Mouse (Mus musculus) embryonic facial prominence, embryonic 10.5 days (tissue): ENCODE results near the gene L2hgdh. TPM values are rescaled to one million over a fixed set of nuclear protein-coding genes. Genes with fewer than 3 reads are reported as not detected.
A peak's percentile ranks its signal among the peaks of the same experiment; 100 is the strongest.

ENCODE experiments used
- microRNA counts: library from miRNA; unstranded; fragments of <30 nt; microRNA quantifications from one replicate; lab custom pipeline; 2017
- microRNA-seq: library from miRNA; unstranded; fragments of <30 nt; microRNA quantifications from one replicate; pipeline ENCODE4, GENCODE M21; 2017
- polyA plus RNA-seq: library from polyadenylated mRNA; unstranded; fragments of >200 nt; fragmentation: Nextera tagmentation; extraction: Ambion mirVana; gene quantifications from 2 replicates; pipeline ENCODE4 v1.2.1, GENCODE M21; 2016

The L2hgdh gene
- polyA plus RNA-seq, 1 experiment from 2014 or later: 20.9 TPM

MicroRNAs encoded within 50 kb of the gene (microRNA counts, 519-probe panel; counts per million panel counts)
- microRNA mmu-miR-681 (lab: Ali Mortazavi, UCI): 188 counts per million, percentile 57 among the panel's probes with 10 or more counts

Small RNA genes within 50 kb of the gene (microRNA-seq; reads per million reads assigned to microRNA genes)
- gene Mir681: not detected

Other genes starting within 250 kb of the L2hgdh start
- 36.6 and 37.5 TPM in 2 replicates for gene Vcpkmt, start 141.8 kb downstream of the L2hgdh start, polyA plus RNA-seq
- 8.6 and 9.7 TPM in 2 replicates for gene Sos2, start 43.0 kb downstream of the L2hgdh start, polyA plus RNA-seq
- 23.8 and 24.4 TPM in 2 replicates for gene Atp5s, start 77 bp upstream of the L2hgdh start, polyA plus RNA-seq
- 0.43 and 1.6 TPM in 2 replicates for gene Cdkl1, start 66.4 kb upstream of the L2hgdh start, polyA plus RNA-seq
- 11.0 and 11.2 TPM in 2 replicates for gene Atl1, start 167.7 kb upstream of the L2hgdh start, polyA plus RNA-seq
- 31.9 and 33.7 TPM in 2 replicates for gene Map4k5, start 168.3 kb upstream of the L2hgdh start, polyA plus RNA-seq